Mouse (Mus musculus) lung, postnatal 0 days (tissue): ENCODE measurements around the gene Shisa6.

Source experiments
- CTCF ChIP-seq: IDR thresholded peaks from 2 replicates; pipeline ENCODE4 v1.5.1; 2016; ENCODE audit warnings: antibody characterized with exemption, mild to moderate bottlenecking
- EP300 ChIP-seq: IDR thresholded peaks from 2 replicates; pipeline ENCODE4 v1.6.1; 2016; ENCODE audit warnings: antibody characterized with exemption, mild to moderate bottlenecking, control low read depth

DNA sequence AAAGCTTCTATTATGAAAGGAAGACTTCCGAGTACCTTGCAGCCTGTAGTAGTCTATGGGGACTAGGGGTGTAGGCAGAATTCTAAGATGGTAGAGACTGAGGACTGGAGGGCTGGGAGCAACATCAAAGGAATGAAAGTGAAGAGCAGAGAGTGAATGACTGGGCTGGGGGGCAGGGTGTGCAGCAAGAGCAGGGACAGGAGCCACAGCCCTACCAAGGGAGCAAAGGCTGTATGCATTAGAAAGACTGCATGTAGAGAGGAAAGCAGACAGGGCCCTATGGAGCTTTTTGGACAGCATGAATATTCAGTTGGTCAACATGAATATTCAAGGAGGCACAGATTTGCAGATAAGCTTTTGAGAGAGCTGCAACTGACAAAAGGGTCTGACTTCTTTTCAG is 221.4 kb downstream of the Shisa6 start:
- TF ChIP-seq CTCF, result no peak
- TF ChIP-seq EP300, result no peak
